Mouse (Mus musculus) neutrophil, adult 59 days (primary cell): ENCODE data around the gene Stac3. TPM values are rescaled to one million over a fixed set of nuclear protein-coding genes. Genes with fewer than 3 reads are reported as not detected.

ENCODE experiments used
- total RNA-seq, 2 experiments: library from RNA; stranded (reverse); gene quantifications; 1 replicate in 1 of 2; 2 replicates in 1 of 2; pipeline ENCODE4 v1.2.4; 2023

Stac3 gene
- 1 to 10 TPM; 1.7 to 4.4 TPM for total RNA-seq

GRCm38 (mm10) chr10:127500894-127501893 is at the start of gene Stac3:
Stac3 (plus strand) TSS chr10:127501686.

GRCm38 (mm10) chr10:127514764-127515163 is 13.3 kb downstream of the Stac3 start, which contains the start of gene Ndufa4l2:
Ndufa4l2 (plus strand) TSS chr10:127514967.

GRCm38 (mm10) chr10:127522088-127522581 is 20.6 kb downstream of the Stac3 start, which contains the start of gene Shmt2:
Shmt2 (minus strand) TSS chr10:127522444.

GRCm38 (mm10) chr10:127534036-127534928 is 32.8 kb downstream of the Stac3 start, which contains the start of gene Nxph4:
Nxph4 (minus strand) TSS chr10:127534559.

Other genes starting within 250 kb of the Stac3 start
- under 1 TPM; 0.26 to 0.58 TPM for gene Kif5a, start 238.3 kb upstream of the Stac3 start, total RNA-seq
- gene Dctn2, start 235.3 kb upstream of the Stac3 start, total RNA-seq: 100 to 1,000 TPM; 106 to 116 TPM
- 100 to 1,000 TPM; 141 to 142 TPM for gene Mbd6, start 212.7 kb upstream of the Stac3 start, total RNA-seq
- gene Mars, start 189.9 kb upstream of the Stac3 start, total RNA-seq: 10 to 100 TPM; 35.8 to 38.0 TPM
- 100 to 1,000 TPM; 264 to 270 TPM for gene Arhgap9, start 179.7 kb upstream of the Stac3 start, total RNA-seq
- not detected for gene Gli1, start 159.7 kb upstream of the Stac3 start, total RNA-seq
- not detected for gene Inhbe, start 147.3 kb upstream of the Stac3 start, total RNA-seq
- gene Inhbc, start 131.3 kb upstream of the Stac3 start, total RNA-seq: not detected
- gene R3hdm2, start 121.4 kb upstream of the Stac3 start, total RNA-seq: 100 to 1,000 TPM in 1 of 2 experiments, 10 to 100 TPM in 1; 88.4 to 109 TPM
- gene Ndufa4l2, start 13.3 kb downstream of the Stac3 start, total RNA-seq: not detected
- 10 to 100 TPM; 26.5 to 28.3 TPM for gene Shmt2, start 20.8 kb downstream of the Stac3 start, total RNA-seq
- gene Nxph4, start 32.9 kb downstream of the Stac3 start, total RNA-seq: not detected
- gene Lrp1, start 119.5 kb downstream of the Stac3 start, total RNA-seq: 100 to 1,000 TPM in 1 of 2 experiments, 10 to 100 TPM in 1; 82.2 to 126 TPM
- gene Stat6, start 141.3 kb downstream of the Stac3 start, total RNA-seq: 100 to 1,000 TPM; 214 to 227 TPM
- gene Nemp1, start 165.2 kb downstream of the Stac3 start, total RNA-seq: 10 to 100 TPM in 1 of 2 experiments, 1 to 10 TPM in 1; 8.5 to 10.1 TPM
- 1 to 10 TPM in 1 of 2 experiments, under 1 TPM in 1; 0.58 to 2.0 TPM for gene Nab2, start 166.9 kb downstream of the Stac3 start, total RNA-seq
- under 1 TPM; 0.27 to 0.42 TPM for gene Myo1a, start 203.5 kb downstream of the Stac3 start, total RNA-seq
- gene Tac2, start 222.8 kb downstream of the Stac3 start, total RNA-seq: 1 to 10 TPM in 1 of 2 experiments, under 1 TPM in 1; 0.60 to 1.5 TPM
- gene Zbtb39, start 237.9 kb downstream of the Stac3 start, total RNA-seq: 10 to 100 TPM; 17.7 to 17.8 TPM